Mouse (Mus musculus): Measurements from ENCODE around the gene Srp68. TPM values are rescaled to one million over a fixed set of nuclear protein-coding genes. Genes with fewer than 3 reads are reported as not detected.
A peak's percentile ranks its signal among the peaks of the same experiment; 100 is the strongest.

Gene Srp68
- polyA plus RNA-seq, 1 experiment from 2014 or later = 91.9 TPM

DNA sequence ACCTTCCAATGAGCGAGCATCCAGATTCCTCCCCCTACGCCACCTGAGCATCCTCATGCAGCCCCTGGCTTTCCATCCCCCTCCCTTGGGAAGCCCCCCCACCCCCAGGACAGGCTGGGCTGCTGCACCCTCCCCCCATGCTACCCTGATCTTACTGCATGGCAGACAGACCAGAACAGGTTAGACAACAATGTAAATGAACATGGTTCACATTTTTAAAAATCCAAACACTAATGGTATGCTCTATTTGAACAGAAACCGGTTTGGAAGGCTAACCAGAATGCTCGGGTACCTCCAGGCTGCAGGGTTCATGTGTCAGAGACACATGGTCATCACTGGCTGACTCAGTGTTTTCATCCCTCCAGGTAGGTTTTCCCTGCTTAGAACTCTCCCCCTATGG is 45.3 kb downstream of the Srp68 start:
- DNase-seq (ENCODE audit: low spot score) = peak; percentile 38
- H3K36me3 ChIP-seq (ENCODE audit: control insufficient read depth, insufficient read depth, low read length) = no peaks in the 10 kb centered on the region
- H3K4me3 ChIP-seq (ENCODE audit: low read depth, low read length) = no peak overlapping the region
- no peaks in the 10 kb centered on the region for H3K9me3 ChIP-seq (ENCODE audit: control insufficient read depth, low read length)
- H3K9ac ChIP-seq (ENCODE audit: low read depth, low read length) = no peak overlapping the region
- H3K4me1 ChIP-seq (ENCODE audit: control insufficient read depth, insufficient read depth, low read length) = no peaks in the 10 kb centered on the region
- no peak for ATAC-seq (ENCODE audit: low read depth)
- no peak overlapping the region for H3K27ac ChIP-seq (replicated peaks; ENCODE audit: low read depth, low read length)
- H3K4me2 ChIP-seq (ENCODE audit: low read depth, low read length) = no peak overlapping the region
- H3K27me3 ChIP-seq (replicated peaks; ENCODE audit: control insufficient read depth, insufficient read depth, low read length) = peaks cover 3% of the 10 kb centered on the region
- WGBS = 62% methylated on average over 4 of the region's 4 CpGs

DNA sequence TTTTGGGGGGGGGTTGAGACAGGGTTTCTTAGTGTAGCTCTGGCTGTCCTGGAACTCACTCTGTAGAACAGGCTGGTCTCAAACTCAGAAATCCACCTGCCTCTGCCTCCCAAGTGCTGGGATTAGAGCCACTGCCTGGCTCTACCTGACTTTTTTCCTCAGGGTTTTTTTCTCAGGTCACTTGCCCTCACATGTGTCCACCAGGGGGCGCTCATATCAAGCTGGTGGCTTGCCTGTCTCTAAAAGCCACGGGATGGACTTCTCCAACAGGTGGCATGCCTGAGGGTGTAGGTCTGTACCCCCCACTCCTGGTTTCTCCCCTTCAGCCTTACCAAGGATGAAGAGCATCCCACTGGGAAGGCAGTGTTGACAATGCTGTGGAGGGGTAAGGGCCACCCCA is 47.6 kb downstream of the Srp68 start:
- Histone ChIP-seq H3K9ac (ENCODE audit: low read depth, low read length) (no peak overlapping the region), H3K27ac (replicated peaks; ENCODE audit: low read depth, low read length) (no peak overlapping the region), H3K27me3 (replicated peaks; ENCODE audit: control insufficient read depth, insufficient read depth, low read length) (peaks cover 24% of the 10 kb centered on the region), H3K36me3 (ENCODE audit: control insufficient read depth, insufficient read depth, low read length) (no peaks in the 10 kb centered on the region), H3K4me3 (ENCODE audit: low read depth, low read length) (no peak overlapping the region), H3K9me3 (ENCODE audit: control insufficient read depth, low read length) (peaks cover 6% of the 10 kb centered on the region; the same call in 1 of the 2 replicates), H3K4me2 (ENCODE audit: low read depth, low read length) (no peak overlapping the region), H3K4me1 (ENCODE audit: control insufficient read depth, insufficient read depth, low read length) (no peaks in the 10 kb centered on the region)
- ATAC-seq (ENCODE audit: low read depth) (no peak), DNase-seq (ENCODE audit: low spot score) (peak; percentile 72)
- 0% methylated on average over 2 of the region's 2 CpGs for WGBS

DNA sequence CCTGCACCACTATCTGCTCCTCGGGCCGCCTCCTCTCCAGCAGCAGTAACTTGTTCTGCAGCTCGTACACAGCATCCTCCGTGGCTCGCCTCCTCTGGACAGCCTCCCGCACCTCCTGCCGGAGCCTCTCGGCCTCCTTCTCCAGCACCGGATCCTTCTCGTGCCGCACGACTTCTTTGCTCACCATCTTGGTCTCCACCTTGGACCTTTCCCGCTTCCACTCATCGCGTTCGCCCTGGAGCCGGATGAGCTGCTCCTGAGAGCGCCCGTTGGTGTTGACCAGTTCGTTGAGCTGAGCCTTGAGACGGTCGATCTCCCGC is 51.3 kb downstream of the Srp68 start:
- Histone ChIP-seq H3K4me2 (ENCODE audit: low read depth, low read length) (peak overlapping the region; percentile 70), H3K9ac (ENCODE audit: low read depth, low read length) (peak overlapping the region; percentile 56), H3K36me3 (ENCODE audit: control insufficient read depth, insufficient read depth, low read length) (no peaks in the 10 kb centered on the region), H3K4me1 (ENCODE audit: control insufficient read depth, insufficient read depth, low read length) (peaks cover 8% of the 10 kb centered on the region), H3K9me3 (ENCODE audit: control insufficient read depth, low read length) (peaks cover 9% of the 10 kb centered on the region; the same call in 1 of the 2 replicates), H3K27me3 (replicated peaks; ENCODE audit: control insufficient read depth, insufficient read depth, low read length) (peaks cover 29% of the 10 kb centered on the region), H3K27ac (replicated peaks; ENCODE audit: low read depth, low read length) (no peak overlapping the region), H3K4me3 (ENCODE audit: low read depth, low read length) (peak overlapping the region; percentile 37)
- DNase-seq (ENCODE audit: low spot score) (no peak), ATAC-seq (ENCODE audit: low read depth) (no peak)
- whole genome bisulfite sequencing = 17% methylated on average over 23 of the region's 23 CpGs

DNA sequence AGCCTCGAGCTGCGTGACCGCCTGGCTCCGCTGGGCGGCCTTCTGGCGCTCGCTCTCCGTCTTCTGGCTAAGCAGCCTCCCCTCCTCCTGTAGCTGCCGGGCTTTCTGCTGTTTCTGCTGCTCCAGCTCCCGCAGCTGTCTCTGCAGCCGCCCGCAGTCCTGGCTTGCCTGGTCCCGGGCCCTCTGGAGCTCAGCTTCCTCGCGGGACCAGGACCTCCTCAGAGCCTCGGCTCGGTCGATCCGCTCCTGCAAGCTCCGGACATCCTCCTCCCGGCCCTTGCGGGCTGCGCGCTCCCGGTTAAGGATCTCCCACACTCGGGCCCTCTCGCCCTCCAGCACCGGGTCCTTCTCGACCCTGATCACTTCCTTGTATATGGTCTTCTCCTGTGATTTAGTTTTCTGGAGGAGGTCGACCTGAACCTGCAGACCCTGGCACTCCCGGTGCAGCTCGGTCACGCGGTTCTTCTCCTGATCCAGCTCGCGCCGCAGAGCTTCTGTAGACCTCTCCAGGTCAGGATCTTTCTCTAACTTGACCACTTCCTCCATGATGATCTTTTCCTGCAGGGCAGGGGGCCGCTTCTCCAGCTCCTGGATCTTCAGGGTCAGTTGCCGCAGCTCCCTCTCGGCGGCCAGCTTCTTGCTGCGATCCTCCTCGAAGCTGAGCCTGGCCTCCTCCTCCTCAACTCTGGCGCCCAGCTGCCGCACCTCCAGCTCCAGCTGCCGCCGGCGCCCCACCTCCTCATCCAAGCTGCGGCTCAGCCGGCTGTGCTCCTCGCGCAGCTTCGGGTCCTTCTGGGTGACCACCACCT is 51.9 kb downstream of the Srp68 start:
- H3K9ac ChIP-seq (ENCODE audit: low read depth, low read length) = peak overlapping the region; percentile 56
- no peaks in the 10 kb centered on the region for H3K36me3 ChIP-seq (ENCODE audit: control insufficient read depth, insufficient read depth, low read length)
- H3K9me3 ChIP-seq (ENCODE audit: control insufficient read depth, low read length) = peaks cover 9% of the 10 kb centered on the region; the same call in 1 of the 2 replicates
- 13% methylated on average over 53 of the region's 53 CpGs for WGBS
- peak overlapping the region; percentile 70 for H3K4me2 ChIP-seq (ENCODE audit: low read depth, low read length)
- no peak overlapping the region for H3K27ac ChIP-seq (replicated peaks; ENCODE audit: low read depth, low read length)
- peaks cover 8% of the 10 kb centered on the region for H3K4me1 ChIP-seq (ENCODE audit: control insufficient read depth, insufficient read depth, low read length)
- no peak for ATAC-seq (ENCODE audit: low read depth)
- H3K27me3 ChIP-seq (replicated peaks; ENCODE audit: control insufficient read depth, insufficient read depth, low read length) = peaks cover 29% of the 10 kb centered on the region
- H3K4me3 ChIP-seq (ENCODE audit: low read depth, low read length) = peak overlapping the region; percentile 37
- DNase-seq (ENCODE audit: low spot score) = peak; percentile 44

DNA sequence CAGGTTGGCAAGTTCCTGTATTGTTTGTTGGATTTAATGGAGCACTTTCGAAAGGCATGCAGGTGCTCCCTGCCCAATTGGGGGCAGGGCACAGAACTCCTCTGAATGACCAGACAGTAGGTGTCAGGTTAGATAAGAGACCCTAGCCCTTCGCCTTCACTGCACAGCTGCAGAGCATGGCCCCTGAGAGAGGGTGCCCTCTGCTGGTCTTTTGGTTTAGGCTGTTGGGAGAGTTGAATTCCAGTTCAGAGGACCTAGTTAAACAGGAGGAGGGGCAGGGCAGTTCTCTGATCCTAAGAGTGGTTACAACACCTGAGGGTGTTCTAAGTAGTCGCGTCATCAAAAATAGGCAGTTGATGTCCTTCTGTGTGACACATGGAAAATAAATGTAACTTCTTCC is 54.1 kb downstream of the Srp68 start:
- no peak overlapping the region for H3K9ac ChIP-seq (ENCODE audit: low read depth, low read length)
- ATAC-seq (ENCODE audit: low read depth) = no peak
- H3K4me2 ChIP-seq (ENCODE audit: low read depth, low read length) = no peak overlapping the region
- WGBS = 11% methylated on average over 4 of the region's 4 CpGs
- H3K4me1 ChIP-seq (ENCODE audit: control insufficient read depth, insufficient read depth, low read length) = peaks cover 8% of the 10 kb centered on the region
- H3K4me3 ChIP-seq (ENCODE audit: low read depth, low read length) = no peak overlapping the region
- H3K36me3 ChIP-seq (ENCODE audit: control insufficient read depth, insufficient read depth, low read length) = no peaks in the 10 kb centered on the region
- H3K9me3 ChIP-seq (ENCODE audit: control insufficient read depth, low read length) = peaks cover 9% of the 10 kb centered on the region; the same call in 1 of the 2 replicates
- no peak overlapping the region for H3K27ac ChIP-seq (replicated peaks; ENCODE audit: low read depth, low read length)
- peak; percentile 61 for DNase-seq (ENCODE audit: low spot score)
- H3K27me3 ChIP-seq (replicated peaks; ENCODE audit: control insufficient read depth, insufficient read depth, low read length) = peaks cover 29% of the 10 kb centered on the region

DNA sequence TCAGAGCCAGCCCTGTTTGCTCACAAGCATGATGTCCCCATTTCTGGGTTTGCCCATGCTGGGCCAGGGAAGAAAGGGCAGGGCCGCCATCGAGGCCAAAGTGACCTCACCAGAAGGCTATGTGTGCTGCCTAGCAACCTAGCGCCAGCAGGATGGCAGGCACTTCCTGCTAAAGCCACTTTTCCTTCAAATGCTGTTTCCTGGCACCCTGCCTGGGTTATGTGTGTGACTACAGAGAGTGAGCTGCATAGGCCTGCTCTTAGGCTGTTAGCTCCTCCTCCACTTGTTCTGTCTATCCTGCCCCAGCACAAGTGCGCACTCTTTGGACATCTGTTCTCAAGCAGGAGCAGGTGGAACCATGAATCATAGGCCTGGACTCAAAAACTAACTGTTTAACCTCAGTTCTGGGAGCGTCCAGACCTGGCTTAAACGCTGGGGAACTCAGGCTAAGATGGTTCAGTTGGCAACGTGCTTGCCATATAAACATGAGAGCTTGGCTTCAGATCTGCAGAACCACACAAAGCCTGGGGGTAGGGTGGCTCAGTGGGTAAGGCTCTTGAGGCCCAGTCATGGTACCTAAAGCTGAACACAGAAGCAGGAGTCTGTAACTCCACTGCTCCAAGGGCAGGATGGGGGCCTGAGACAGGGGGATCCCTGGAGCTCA is 55.1 kb downstream of the Srp68 start:
- Histone ChIP-seq H3K4me3 (ENCODE audit: low read depth, low read length) (no peak overlapping the region), H3K36me3 (ENCODE audit: control insufficient read depth, insufficient read depth, low read length) (no peaks in the 10 kb centered on the region), H3K27me3 (replicated peaks; ENCODE audit: control insufficient read depth, insufficient read depth, low read length) (peaks cover 28% of the 10 kb centered on the region), H3K9ac (ENCODE audit: low read depth, low read length) (no peak overlapping the region), H3K9me3 (ENCODE audit: control insufficient read depth, low read length) (peaks cover 9% of the 10 kb centered on the region; the same call in 1 of the 2 replicates), H3K4me1 (ENCODE audit: control insufficient read depth, insufficient read depth, low read length) (peaks cover 8% of the 10 kb centered on the region), H3K27ac (replicated peaks; ENCODE audit: low read depth, low read length) (peak overlapping the region; percentile 76), H3K4me2 (ENCODE audit: low read depth, low read length) (no peak overlapping the region)
- DNase-seq (ENCODE audit: low spot score) = peak; percentile 95
- 49% methylated on average over 7 of the region's 7 CpGs for WGBS
- peak; percentile 84 for ATAC-seq (ENCODE audit: low read depth)

DNA sequence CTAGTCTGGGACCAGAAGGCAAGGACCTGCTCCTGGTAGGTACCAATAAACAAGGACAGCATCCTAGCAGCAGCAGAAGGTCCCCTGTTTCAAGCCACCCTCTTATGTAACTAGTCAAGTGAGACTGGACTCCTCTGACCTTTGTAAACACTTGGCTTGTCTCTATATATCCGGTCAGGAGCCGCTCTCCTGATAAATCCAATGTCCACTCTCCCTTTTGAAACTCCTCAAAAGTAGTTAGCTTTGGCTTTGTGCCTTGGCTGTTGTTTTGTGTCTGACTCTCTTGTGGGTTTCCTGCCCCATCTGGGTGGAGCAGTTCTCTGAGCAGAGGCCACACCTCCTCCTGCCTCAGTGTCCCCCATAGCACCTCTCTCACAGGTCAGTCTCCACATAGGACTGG is 55.8 kb downstream of the Srp68 start:
- Histone ChIP-seq H3K4me2 (ENCODE audit: low read depth, low read length) (no peak overlapping the region), H3K4me1 (ENCODE audit: control insufficient read depth, insufficient read depth, low read length) (peaks cover 8% of the 10 kb centered on the region), H3K27me3 (replicated peaks; ENCODE audit: control insufficient read depth, insufficient read depth, low read length) (peaks cover 22% of the 10 kb centered on the region), H3K4me3 (ENCODE audit: low read depth, low read length) (no peak overlapping the region), H3K27ac (replicated peaks; ENCODE audit: low read depth, low read length) (peak overlapping the region; percentile 61), H3K9ac (ENCODE audit: low read depth, low read length) (no peak overlapping the region), H3K9me3 (ENCODE audit: control insufficient read depth, low read length) (peaks cover 9% of the 10 kb centered on the region; the same call in 1 of the 2 replicates), H3K36me3 (ENCODE audit: control insufficient read depth, insufficient read depth, low read length) (no peaks in the 10 kb centered on the region)
- DNase-seq (ENCODE audit: low spot score) = no peak
- 88% methylated on average over 2 of the region's 2 CpGs for WGBS
- no peak for ATAC-seq (ENCODE audit: low read depth)

DNA sequence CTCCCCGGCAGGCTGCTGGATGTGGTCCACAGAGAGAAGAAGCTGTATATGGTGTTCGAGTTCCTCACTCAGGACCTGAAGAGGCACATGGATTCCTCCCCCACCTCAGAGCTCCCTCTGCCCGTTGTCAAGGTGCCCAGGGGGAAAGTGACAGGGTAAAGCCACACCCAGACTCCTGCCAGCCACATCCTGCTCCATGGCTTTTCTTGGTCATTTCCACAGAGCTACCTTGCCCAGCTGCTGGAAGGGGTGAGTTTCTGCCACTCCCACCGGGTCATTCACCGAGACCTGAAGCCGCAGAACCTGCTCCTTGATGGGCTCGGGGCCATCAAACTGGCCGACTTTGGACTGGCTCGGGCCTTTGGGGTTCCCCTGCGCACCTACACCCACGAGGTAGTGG is 57.5 kb downstream of the Srp68 start:
- Histone ChIP-seq H3K36me3 (ENCODE audit: control insufficient read depth, insufficient read depth, low read length) (no peaks in the 10 kb centered on the region), H3K4me1 (ENCODE audit: control insufficient read depth, insufficient read depth, low read length) (peaks cover 8% of the 10 kb centered on the region), H3K4me2 (ENCODE audit: low read depth, low read length) (no peak overlapping the region), H3K4me3 (ENCODE audit: low read depth, low read length) (no peak overlapping the region), H3K27ac (replicated peaks; ENCODE audit: low read depth, low read length) (no peak overlapping the region), H3K9me3 (ENCODE audit: control insufficient read depth, low read length) (peaks cover 4% of the 10 kb centered on the region; the same call in 1 of the 2 replicates), H3K9ac (ENCODE audit: low read depth, low read length) (no peak overlapping the region), H3K27me3 (replicated peaks; ENCODE audit: control insufficient read depth, insufficient read depth, low read length) (peaks cover 7% of the 10 kb centered on the region; the same call in 1 of the 2 replicates)
- DNase-seq (ENCODE audit: low spot score) = no peak
- 85% methylated on average over 11 of the region's 11 CpGs for WGBS
- ATAC-seq (ENCODE audit: low read depth) = no peak
